Mouse (Mus musculus) gastrocnemius, adult 8-10 months (tissue): ENCODE data around the gene Dph2. TPM values are rescaled to one million over a fixed set of nuclear protein-coding genes. Genes with fewer than 3 reads are reported as not detected.

Experiments used
- DNase-seq, 2 experiments: peaks; one replicate each; pipeline ENCODE4 v3.0.0; 2022; ENCODE audit warnings: low spot score in 2 of 2
- total RNA-seq, 4 experiments: library from RNA; stranded (reverse); gene quantifications; 2 replicates each; pipeline ENCODE4 v1.2.4; 2022

Gene Dph2
- 1 to 10 TPM; 1.7 to 3.1 (median 2.5) TPM for total RNA-seq

GRCm38 (mm10) chr4:117891738-117892161 is at the start of gene Dph2:
Dph2 (minus strand) TSS chr4:117892032.
- peak; percentile 68 to 72 for DNase-seq

- DNase-seq = no peak
These were observed 45.1 kb upstream of the Dph2 start for GRCm38 (mm10) chr4:117936964-117937363.

- DNase-seq = no peak
These were observed 42.2 kb upstream of the Dph2 start for GRCm38 (mm10) chr4:117934081-117934480.

GRCm38 (mm10) chr4:117933248-117933647 is 41.4 kb upstream of the Dph2 start:
- DNase-seq = no peak

- peak; percentile 13 to 46 for DNase-seq
These were observed 37.6 kb upstream of the Dph2 start, which contains the start of gene Artn for GRCm38 (mm10) chr4:117929391-117929881. Artn (minus strand) TSS chr4:117929763.

GRCm38 (mm10) chr4:117928699-117929241 is 36.9 kb upstream of the Dph2 start:
- DNase-seq = peak; percentile 30 to 56

- no peak for DNase-seq
These were observed 36.4 kb upstream of the Dph2 start for GRCm38 (mm10) chr4:117928234-117928633.

- peak in 1 of 2 experiments; percentile 10 for DNase-seq
These were observed 35.0 kb upstream of the Dph2 start for GRCm38 (mm10) chr4:117926545-117927482.

GRCm38 (mm10) chr4:117924916-117925315 is 33.1 kb upstream of the Dph2 start:
- DNase-seq = no peak

- DNase-seq = no peak
These were observed 31.6 kb upstream of the Dph2 start for GRCm38 (mm10) chr4:117923450-117923849.

GRCm38 (mm10) chr4:117921358-117921757 is 29.5 kb upstream of the Dph2 start:
- DNase-seq = no peak

GRCm38 (mm10) chr4:117918762-117919161 is 26.9 kb upstream of the Dph2 start:
- DNase-seq = no peak

GRCm38 (mm10) chr4:117918261-117918660 is 26.4 kb upstream of the Dph2 start:
- no peak for DNase-seq

GRCm38 (mm10) chr4:117917847-117918246 is 26.0 kb upstream of the Dph2 start:
- DNase-seq = no peak

GRCm38 (mm10) chr4:117917402-117917801 is 25.6 kb upstream of the Dph2 start:
- no peak for DNase-seq

GRCm38 (mm10) chr4:117916386-117916785 is 24.6 kb upstream of the Dph2 start:
- no peak for DNase-seq

- DNase-seq = no peak
These were observed 23.8 kb upstream of the Dph2 start for GRCm38 (mm10) chr4:117915489-117916105.

GRCm38 (mm10) chr4:117914591-117915442 is 23.0 kb upstream of the Dph2 start, which contains the start of gene Ipo13:
Ipo13 (minus strand) TSS chr4:117914999.
- DNase-seq = peak; percentile 90 to 91

GRCm38 (mm10) chr4:117914031-117914430 is 22.2 kb upstream of the Dph2 start:
- peak; percentile 74 to 86 for DNase-seq

- peak in 1 of 2 experiments; percentile 43 for DNase-seq
These were observed 21.6 kb upstream of the Dph2 start for GRCm38 (mm10) chr4:117913421-117913820.
